In genomic region chr10:122894555-122895069, GRCm38 (mm10) we compare ENCODE assay signal across 8 mouse cellular contexts.
DNase-seq lines count a peak whose midpoint lies in the region; ATAC-seq lines count a peak whose summit lies in the region.

No protein-coding gene starts in this region.

- peaks cover 18% of the 10 kb centered on the region for H3K4me1 ChIP-seq in hindbrain, embryonic 14.5 days (replicated peaks; ENCODE audit: control insufficient read depth, insufficient read depth, low read length)
- H3K4me1 ChIP-seq in liver, embryonic 11.5 days (replicated peaks; ENCODE audit: control insufficient read depth, insufficient read depth, low read length), result no peaks in the 10 kb centered on the region
- H3K4me1 ChIP-seq in neural tube, embryonic 15.5 days, result peaks cover 24% of the 10 kb centered on the region

- peak; percentile 63; the same call in 1 of the 2 replicates for ATAC-seq in hindbrain, embryonic 14.5 days (ENCODE audit: low FRiP score)
- peak; percentile 40; the same call in 1 of the 2 replicates for ATAC-seq in liver, embryonic 11.5 days (replicated peaks; ENCODE audit: low FRiP score)
- ATAC-seq in neural tube, embryonic 15.5 days (ENCODE audit: low FRiP score), result peak; percentile 58

- peak; percentile 23 for DNase-seq in right cerebral cortex, postnatal 4 days
- no peak for DNase-seq in right cerebral cortex, postnatal 25 days
- peak; percentile 77 for DNase-seq in cerebellum, adult 8-10 months
- peak; percentile 48 for DNase-seq in gastrocnemius, postnatal 10 days
- DNase-seq in hindbrain, embryonic 14.5 days (ENCODE audit: low spot score), result peak; percentile 28
- no peak for DNase-seq in liver, embryonic 11.5 days (ENCODE audit: low spot score)
- DNase-seq in embryo, embryonic 10 days (ENCODE audit: low spot score), result no peak

- no peaks in the 10 kb centered on the region for H3K9me3 ChIP-seq in hindbrain, embryonic 14.5 days (ENCODE audit: control insufficient read depth, low read length)
- H3K9me3 ChIP-seq in liver, embryonic 11.5 days (ENCODE audit: control insufficient read depth, low read length), result no peaks in the 10 kb centered on the region
- H3K9me3 ChIP-seq in neural tube, embryonic 15.5 days (replicated peaks), result no peaks in the 10 kb centered on the region

- H3K4me2 ChIP-seq in hindbrain, embryonic 14.5 days (replicated peaks), result no peak overlapping the region
- no peak overlapping the region for H3K4me2 ChIP-seq in liver, embryonic 11.5 days
- no peak overlapping the region for H3K4me2 ChIP-seq in neural tube, embryonic 15.5 days

- H3K27ac ChIP-seq in hindbrain, embryonic 14.5 days, result peak overlapping the region; percentile 62
- no peak overlapping the region for H3K27ac ChIP-seq in liver, embryonic 11.5 days (ENCODE audit: low read depth, low read length)
- peak overlapping the region; percentile 75 for H3K27ac ChIP-seq in neural tube, embryonic 15.5 days (replicated peaks)

- no peak overlapping the region for H3K9ac ChIP-seq in hindbrain, embryonic 14.5 days
- H3K9ac ChIP-seq in liver, embryonic 11.5 days (ENCODE audit: low read depth, low read length), result no peak overlapping the region
- H3K9ac ChIP-seq in neural tube, embryonic 15.5 days (replicated peaks), result no peak overlapping the region

- no peaks in the 10 kb centered on the region for H3K27me3 ChIP-seq in hindbrain, embryonic 14.5 days (ENCODE audit: control insufficient read depth, insufficient read depth, low read length)
- H3K27me3 ChIP-seq in liver, embryonic 11.5 days (replicated peaks; ENCODE audit: control insufficient read depth, insufficient read depth, low read length), result no peaks in the 10 kb centered on the region
- no peaks in the 10 kb centered on the region for H3K27me3 ChIP-seq in neural tube, embryonic 15.5 days (replicated peaks)

- no peaks in the 10 kb centered on the region for H3K36me3 ChIP-seq in hindbrain, embryonic 14.5 days (replicated peaks; ENCODE audit: control insufficient read depth, insufficient read depth)
- H3K36me3 ChIP-seq in liver, embryonic 11.5 days (ENCODE audit: control insufficient read depth, insufficient read depth, low read length), result no peaks in the 10 kb centered on the region
- no peaks in the 10 kb centered on the region for H3K36me3 ChIP-seq in neural tube, embryonic 15.5 days

- H3K4me3 ChIP-seq in hindbrain, embryonic 14.5 days (replicated peaks; ENCODE audit: low read length), result no peak overlapping the region
- H3K4me3 ChIP-seq in liver, embryonic 11.5 days (ENCODE audit: low read depth, low read length), result no peak overlapping the region
- H3K4me3 ChIP-seq in neural tube, embryonic 15.5 days (replicated peaks), result no peak overlapping the region

- 56% methylated on average over 12 of the region's 12 CpGs for WGBS in hindbrain, embryonic 14.5 days
- WGBS in liver, embryonic 11.5 days, result 55% methylated on average over 12 of the region's 12 CpGs
- 58% methylated on average over 12 of the region's 12 CpGs for WGBS in neural tube, embryonic 15.5 days

Comparison
In these comparisons a context has a peak if more than half of its experiments do, and no peak if none do; other contexts are left out.
1. DNase-seq: peak in right cerebral cortex, postnatal 4 days (single experiment), cerebellum, adult 8-10 months (single experiment), gastrocnemius, postnatal 10 days (single experiment) and hindbrain, embryonic 14.5 days (single experiment); none in right cerebral cortex, postnatal 25 days (single experiment), liver, embryonic 11.5 days (single experiment) and embryo, embryonic 10 days (single experiment).
2. Peak in every context shown above with its lines, with median percentiles within 50 percentile points of each other: ATAC-seq.